Mouse (Mus musculus) kidney, adult 2 months (tissue): ENCODE measurements around the gene Cd3e.

Experiments
- CTCF ChIP-seq: fragments of 200-500 bp; conservative IDR thresholded peaks from 2 replicates; pipeline ENCODE4 v1.5.1; 2011; ENCODE audit warnings: low read depth, mild to moderate bottlenecking, control low read depth, low read length, moderate library complexity, mixed read lengths; ENCODE audit not compliant: insufficient read depth, insufficient read length
- POLR2A ChIP-seq: fragments of 200-500 bp; IDR thresholded peaks from one replicate; pipeline ENCODE4 v1.6.1; 2011; ENCODE audit warnings: low read depth, low read length, control low read depth

DNA sequence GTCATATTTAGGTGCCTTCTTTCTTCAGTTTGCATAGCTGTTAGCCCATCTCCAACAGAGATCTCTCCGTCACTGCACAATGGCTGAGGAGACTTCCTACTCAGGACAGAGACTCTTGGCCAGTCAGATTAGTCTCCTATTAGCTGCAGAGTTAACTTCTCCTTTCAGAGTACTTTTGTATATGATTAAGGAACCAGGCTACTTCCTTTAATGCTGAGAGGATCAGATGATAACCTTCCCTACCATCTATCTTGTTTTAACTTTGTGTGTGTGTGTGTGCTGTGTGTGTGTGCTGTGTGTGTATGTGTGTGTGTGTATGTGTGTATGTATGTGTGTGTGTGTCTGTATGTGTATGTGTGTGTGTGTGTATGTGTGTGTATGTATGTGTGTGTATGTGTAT is 40.3 kb upstream of the Cd3e start:
- TF ChIP-seq CTCF (no peak), POLR2A (no peak)
